Mouse (Mus musculus): ENCODE results near the gene Ubxn10.

The Ubxn10 gene

GRCm38 (mm10) chr4:138737031-138737430, at the start of gene Ubxn10:
TSS of gene Ubxn10 (minus strand) at chr4:138737167.
- DNase-seq (ENCODE audit: low read depth), result no peak

GRCm38 (mm10) chr4:138786141-138786540, 49.2 kb upstream of the Ubxn10 start:
- DNase-seq (ENCODE audit: low read depth), result no peak

- no peak for DNase-seq (ENCODE audit: low read depth)
Observed at GRCm38 (mm10) chr4:138785721-138786120, 48.8 kb upstream of the Ubxn10 start.

GRCm38 (mm10) chr4:138782098-138782497, 45.1 kb upstream of the Ubxn10 start:
- no peak for DNase-seq (ENCODE audit: low read depth)

- DNase-seq (ENCODE audit: low read depth), result no peak
Observed at GRCm38 (mm10) chr4:138780300-138780699, 43.3 kb upstream of the Ubxn10 start.

GRCm38 (mm10) chr4:138777417-138778407, 40.7 kb upstream of the Ubxn10 start:
- DNase-seq (ENCODE audit: low read depth), result no peak

GRCm38 (mm10) chr4:138775435-138775834, 38.5 kb upstream of the Ubxn10 start, which contains the start of gene Pla2g2d:
TSS of gene Pla2g2d (plus strand) at chr4:138775735.
- DNase-seq (ENCODE audit: low read depth), result no peak

- no peak for DNase-seq (ENCODE audit: low read depth)
Observed at GRCm38 (mm10) chr4:138772386-138772785, 35.4 kb upstream of the Ubxn10 start.

- DNase-seq (ENCODE audit: low read depth), result no peak
Observed at GRCm38 (mm10) chr4:138771970-138772369, 35.0 kb upstream of the Ubxn10 start.

- no peak for DNase-seq (ENCODE audit: low read depth)
Observed at GRCm38 (mm10) chr4:138762266-138762665, 25.3 kb upstream of the Ubxn10 start.

- no peak for DNase-seq (ENCODE audit: low read depth)
Observed at GRCm38 (mm10) chr4:138757416-138757815, 20.4 kb upstream of the Ubxn10 start, which contains the start of gene Pla2g2f. TSS of gene Pla2g2f (minus strand) at chr4:138757626.

GRCm38 (mm10) chr4:138755983-138756382, 19.0 kb upstream of the Ubxn10 start:
- no peak for DNase-seq (ENCODE audit: low read depth)

- no peak for DNase-seq (ENCODE audit: low read depth)
Observed at GRCm38 (mm10) chr4:138755439-138755838, 18.5 kb upstream of the Ubxn10 start.

GRCm38 (mm10) chr4:138754432-138754831, 17.5 kb upstream of the Ubxn10 start:
- no peak for DNase-seq (ENCODE audit: low read depth)

- DNase-seq (ENCODE audit: low read depth), result no peak
Observed at GRCm38 (mm10) chr4:138753608-138754007, 16.6 kb upstream of the Ubxn10 start.

GRCm38 (mm10) chr4:138752603-138753002, 15.6 kb upstream of the Ubxn10 start:
- DNase-seq (ENCODE audit: low read depth), result no peak

- DNase-seq (ENCODE audit: low read depth), result no peak
Observed at GRCm38 (mm10) chr4:138748369-138749072, 11.6 kb upstream of the Ubxn10 start.

GRCm38 (mm10) chr4:138747851-138748250, 10.9 kb upstream of the Ubxn10 start:
- no peak for DNase-seq (ENCODE audit: low read depth)

GRCm38 (mm10) chr4:138746866-138747265, 9.9 kb upstream of the Ubxn10 start:
- no peak for DNase-seq (ENCODE audit: low read depth)

GRCm38 (mm10) chr4:138745884-138746283, 8.9 kb upstream of the Ubxn10 start:
- DNase-seq (ENCODE audit: low read depth), result no peak

- no peak for DNase-seq (ENCODE audit: low read depth)
Observed at GRCm38 (mm10) chr4:138739136-138739851, 2.3 kb upstream of the Ubxn10 start.

GRCm38 (mm10) chr4:138734863-138735262, 2.1 kb downstream of the Ubxn10 start:
- DNase-seq (ENCODE audit: low read depth), result no peak
